Mouse (Mus musculus): ENCODE data around the gene Rgs2. TPM values are rescaled to one million over a fixed set of nuclear protein-coding genes. Genes with fewer than 3 reads are reported as not detected.

The Rgs2 gene
- 51.0 TPM for polyA plus RNA-seq (2017; shearing (Covaris generic))

GRCm38 (mm10) chr1:144003904-144004740 is at the start of gene Rgs2:
Gene Rgs2 (minus strand): TSS chr1:144004161.

Other genes starting within 250 kb of the Rgs2 start
- gene Trove2, start 227.1 kb downstream of the Rgs2 start, polyA plus RNA-seq (2017; shearing (Covaris generic)): 5.8 TPM
- 69.7 TPM for gene Uchl5, start 226.9 kb downstream of the Rgs2 start, polyA plus RNA-seq (2017; shearing (Covaris generic))
- gene Rgs13, start 173.2 kb upstream of the Rgs2 start, polyA plus RNA-seq (2017; shearing (Covaris generic)): 0.19 TPM
- gene Rgs1, start 245.1 kb upstream of the Rgs2 start, polyA plus RNA-seq (2017; shearing (Covaris generic)): 369 TPM